Mouse (Mus musculus) kidney, postnatal 36 days (tissue): ENCODE data around the gene Clp1.
A peak's percentile ranks its signal among the peaks of the same experiment; 100 is the strongest.

ENCODE experiments used
- DNase-seq, 2 experiments: peaks; one replicate each; pipeline ENCODE4 v3.0.0; 2021 to 2022; ENCODE audit warnings: mixed read lengths in 2 of 2

Gene Clp1

GRCm38 (mm10) chr2:84711898-84712297 is 15.3 kb downstream of the Clp1 start:
- DNase-seq: no peak

- DNase-seq: no peak
Observed at GRCm38 (mm10) chr2:84707523-84707922, 19.6 kb downstream of the Clp1 start.

GRCm38 (mm10) chr2:84705295-84705694 is 21.9 kb downstream of the Clp1 start:
- no peak for DNase-seq

GRCm38 (mm10) chr2:84704329-84704728 is 22.8 kb downstream of the Clp1 start:
- DNase-seq: no peak

- no peak for DNase-seq
Observed at GRCm38 (mm10) chr2:84703497-84703896, 23.7 kb downstream of the Clp1 start.

- no peak for DNase-seq
Observed at GRCm38 (mm10) chr2:84695007-84695695, 32.0 kb downstream of the Clp1 start.

GRCm38 (mm10) chr2:84690050-84690449 is 37.1 kb downstream of the Clp1 start:
- no peak for DNase-seq

- DNase-seq: no peak
Observed at GRCm38 (mm10) chr2:84688080-84688844, 38.9 kb downstream of the Clp1 start.

- DNase-seq: no peak
Observed at GRCm38 (mm10) chr2:84682605-84683183, 44.5 kb downstream of the Clp1 start.

GRCm38 (mm10) chr2:84679016-84679415 is 48.1 kb downstream of the Clp1 start, which contains the start of gene Tmx2:
TSS of gene Tmx2 (minus strand) at chr2:84679140.
- no peak for DNase-seq

GRCm38 (mm10) chr2:84677968-84678880 is 48.9 kb downstream of the Clp1 start, which contains the start of the genes Gm28635 and Med19:
TSS of gene Gm28635 (minus strand) at chr2:84678041.
TSS of gene Med19 (plus strand) at chr2:84678402.
- DNase-seq: peak; percentile 94 to 99

- DNase-seq: peak; percentile 11 to 73
Observed at GRCm38 (mm10) chr2:84677270-84677967, 49.7 kb downstream of the Clp1 start.
